Comparison of ENCODE assay signal across 19 mouse cellular contexts in genomic region chr2:165839317-165839652, GRCm38 (mm10). TPM values are rescaled to one million over a fixed set of nuclear protein-coding genes. Genes with fewer than 3 reads are reported as not detected.
DNase-seq lines count a peak whose midpoint lies in the region; ATAC-seq and TF ChIP-seq lines count a peak whose summit lies in the region.
"Had no signal": no experiment of that assay in that cellular context is flagged by ENCODE, and none has a peak within 500 bp of the region (broad histone marks: within the 10 kb centered on the region; RNA-seq: fewer than 3 reads in every experiment).

No protein-coding gene starts in this region.

- no peak overlapping the region for H3K9ac ChIP-seq in kidney, embryonic 15.5 days
- H3K9ac ChIP-seq in neural tube, embryonic 11.5 days (ENCODE audit: low read length) = no peak overlapping the region
- no peak overlapping the region for H3K9ac ChIP-seq in hindbrain, embryonic 16.5 days (ENCODE audit: low read depth, low read length)
- H3K9ac ChIP-seq: limb, embryonic 12.5 days; liver, embryonic 13.5 days had no signal

- H3K27ac ChIP-seq in kidney, embryonic 15.5 days = 0 out of 2 replicates have a peak overlapping the region, but pooled peaks have one; percentile 27
- no peak overlapping the region for H3K27ac ChIP-seq in kidney, adult 2 months (ENCODE audit: insufficient read depth, low read depth, low read length)
- H3K27ac ChIP-seq in neural tube, embryonic 11.5 days (ENCODE audit: low read depth, low read length) = peak overlapping the region; percentile 83
- H3K27ac ChIP-seq in hindbrain, embryonic 16.5 days (ENCODE audit: low read depth, low read length) = peak overlapping the region; percentile 30; the same call in 1 of the 2 replicates
- H3K27ac ChIP-seq in olfactory bulb, adult 2 months (ENCODE audit: insufficient read depth, low read depth, low read length) = peak overlapping the region; percentile 27; the same call in 1 of the 2 replicates
- H3K27ac ChIP-seq: limb, embryonic 12.5 days; liver, embryonic 13.5 days had no signal

- no peak for TF ChIP-seq POLR2A in kidney, adult 2 months (IDR thresholded peaks at IDR 0.05; ENCODE audit: low read depth, low read length)
- TF ChIP-seq POLR2A in olfactory bulb, adult 2 months (IDR thresholded peaks at IDR 0.05; ENCODE audit: insufficient read depth, low read depth, low read length) = no peak

- no peak for DNase-seq in kidney, adult 2 months
- no peak for DNase-seq in neural tube, embryonic 11.5 days (ENCODE audit: low spot score)
- no peak for DNase-seq in neural tube, embryonic 10.5 days (ENCODE audit: extremely low spot score, low spot score)
- no peak for DNase-seq in urinary bladder, postnatal 10 days (ENCODE audit: low spot score)
- DNase-seq in adrenal gland, postnatal 25 days = no peak
- DNase-seq: adrenal gland, adult 8-10 months; cerebellum, adult 11 months; cerebellum, postnatal 14 days; gastrocnemius, postnatal 36 days; heart, postnatal 10 days; liver, embryonic 13.5 days; lung, postnatal 10 days; thymus, adult 18-20 months had no signal

- peaks cover 98% of the 10 kb centered on the region for H3K36me3 ChIP-seq in kidney, embryonic 15.5 days
- H3K36me3 ChIP-seq in kidney, adult 2 months (ENCODE audit: control insufficient read depth, insufficient read depth, low read length) = peaks cover 10% of the 10 kb centered on the region
- H3K36me3 ChIP-seq in neural tube, embryonic 11.5 days (ENCODE audit: control insufficient read depth, insufficient read depth, low read length) = peaks cover 19% of the 10 kb centered on the region
- H3K36me3 ChIP-seq in hindbrain, embryonic 16.5 days (ENCODE audit: control insufficient read depth, insufficient read depth, low read length) = peaks cover 26% of the 10 kb centered on the region

- WGBS in kidney, embryonic 15.5 days = 58% methylated on average over 2 of the region's 2 CpGs
- 39% methylated on average over 2 of the region's 2 CpGs for WGBS in kidney, adult 2 months
- WGBS in neural tube, embryonic 11.5 days = 77% methylated on average over 2 of the region's 2 CpGs
- whole genome bisulfite sequencing in hindbrain, embryonic 16.5 days = 48% methylated on average over 2 of the region's 2 CpGs
- WGBS in olfactory bulb, adult 2 months = 14% methylated on average over 2 of the region's 2 CpGs

- no peaks in the 10 kb centered on the region for H3K9me3 ChIP-seq in kidney, embryonic 15.5 days (replicated peaks)
- no peaks in the 10 kb centered on the region for H3K9me3 ChIP-seq in neural tube, embryonic 11.5 days (ENCODE audit: control insufficient read depth, low read length)
- no peaks in the 10 kb centered on the region for H3K9me3 ChIP-seq in hindbrain, embryonic 16.5 days (ENCODE audit: control insufficient read depth, low read length)
- H3K9me3 ChIP-seq: limb, embryonic 12.5 days; liver, embryonic 13.5 days; megakaryocyte, embryonic 14.5 days had no signal

- ATAC-seq in kidney, embryonic 15.5 days (replicated peaks; ENCODE audit: low FRiP score) = no peak
- no peak for ATAC-seq in neural tube, embryonic 11.5 days (ENCODE audit: insufficient read depth, low FRiP score, low TSS enrichment)
- no peak for ATAC-seq in hindbrain, embryonic 16.5 days
- ATAC-seq: inflammation-experienced regulatory T-cells, adult 6 months had no signal

- H3K4me1 ChIP-seq in kidney, embryonic 15.5 days = peaks cover 21% of the 10 kb centered on the region
- H3K4me1 ChIP-seq in kidney, adult 2 months (ENCODE audit: control insufficient read depth, insufficient read depth, low read length) = no peaks in the 10 kb centered on the region
- peaks cover 3% of the 10 kb centered on the region; the same call in 1 of the 2 replicates for H3K4me1 ChIP-seq in neural tube, embryonic 11.5 days (ENCODE audit: control insufficient read depth, insufficient read depth, low read length)
- H3K4me1 ChIP-seq in hindbrain, embryonic 16.5 days (ENCODE audit: control insufficient read depth, insufficient read depth, low read depth, low read length) = peaks cover 4% of the 10 kb centered on the region; the same call in 1 of the 2 replicates
- H3K4me1 ChIP-seq in olfactory bulb, adult 2 months (ENCODE audit: control insufficient read depth, insufficient read depth, low read length) = peaks cover 40% of the 10 kb centered on the region
- H3K4me1 ChIP-seq: limb, embryonic 12.5 days; liver, embryonic 13.5 days had no signal

- H3K27me3 ChIP-seq in kidney, embryonic 15.5 days = no peaks in the 10 kb centered on the region
- H3K27me3 ChIP-seq in kidney, adult 2 months (replicated peaks; ENCODE audit: control insufficient read depth, insufficient read depth, low read length) = no peaks in the 10 kb centered on the region
- no peaks in the 10 kb centered on the region for H3K27me3 ChIP-seq in neural tube, embryonic 11.5 days (ENCODE audit: control insufficient read depth, insufficient read depth, low read length)
- no peaks in the 10 kb centered on the region for H3K27me3 ChIP-seq in hindbrain, embryonic 16.5 days (replicated peaks; ENCODE audit: control insufficient read depth, insufficient read depth, low read length)
- H3K27me3 ChIP-seq: limb, embryonic 12.5 days; liver, embryonic 13.5 days; megakaryocyte, embryonic 14.5 days had no signal

- no peak overlapping the region for H3K4me2 ChIP-seq in kidney, embryonic 15.5 days
- no peak overlapping the region for H3K4me2 ChIP-seq in neural tube, embryonic 11.5 days (ENCODE audit: low read depth)
- no peak overlapping the region for H3K4me2 ChIP-seq in hindbrain, embryonic 16.5 days (ENCODE audit: low read length)
- H3K4me2 ChIP-seq: limb, embryonic 12.5 days; liver, embryonic 13.5 days had no signal

- H3K4me3 ChIP-seq in kidney, embryonic 15.5 days (replicated peaks) = no peak overlapping the region
- no peak overlapping the region for H3K4me3 ChIP-seq in kidney, adult 2 months (ENCODE audit: insufficient read depth, low read depth, low read length)
- no peak overlapping the region for H3K4me3 ChIP-seq in neural tube, embryonic 11.5 days (ENCODE audit: low read depth, low read length)
- no peak overlapping the region for H3K4me3 ChIP-seq in hindbrain, embryonic 16.5 days (ENCODE audit: low read length)
- H3K4me3 ChIP-seq in olfactory bulb, adult 2 months (ENCODE audit: insufficient read depth, low read depth, low read length) = no peak overlapping the region
- H3K4me3 ChIP-seq: limb, embryonic 12.5 days; liver, embryonic 13.5 days; megakaryocyte, embryonic 14.5 days had no signal

- no peak for TF ChIP-seq CTCF in kidney, adult 2 months (conservative IDR thresholded peaks at IDR 0.05; ENCODE audit: insufficient read depth, insufficient read length, low read depth, low read length)
- TF ChIP-seq CTCF in olfactory bulb, adult 2 months (IDR thresholded peaks at IDR 0.05; ENCODE audit: insufficient read depth, low read depth, low read length) = no peak

RNA-seq across cellular contexts. Expression of gene Zmynd8, which starts 59.5 kb away (rescaled TPM):
- polyA plus RNA-seq in kidney, embryonic 15.5 days (2015; fragmentation: Nextera tagmentation; extraction: Ambion mirVana) = 67.1 and 68.3 TPM in 2 replicates
- 27.7 and 29.0 TPM in 2 replicates for polyA plus RNA-seq in kidney, adult 2 months (2012; rRNA removed)
- 52.9 and 54.5 TPM in 2 replicates for polyA plus RNA-seq in neural tube, embryonic 11.5 days (2014; fragmentation: Nextera tagmentation; extraction: Ambion mirVana)
- polyA plus RNA-seq in hindbrain, embryonic 16.5 days (2015; fragmentation: Nextera tagmentation; extraction: Ambion mirVana) = 64.3 and 66.4 TPM in 2 replicates
- polyA plus RNA-seq in olfactory bulb, adult 2 months (2012; ENCODE audit: insufficient read depth, insufficient read length, low replicate concordance, missing spikeins) = 440 TPM in 1 of 2 replicates, not detected in the other
- total RNA-seq in adrenal gland, postnatal 25 days (2021) = 57.4 and 73.1 TPM in 2 replicates
